Mouse (Mus musculus): ENCODE measurements at regions not wholly inside any gene's neighbourhood (a gene's known extent, or its start where the extent isn't known, plus 50 kb on each side); places are given as distances from the start of the nearest gene placed in this dataset.

DNA sequence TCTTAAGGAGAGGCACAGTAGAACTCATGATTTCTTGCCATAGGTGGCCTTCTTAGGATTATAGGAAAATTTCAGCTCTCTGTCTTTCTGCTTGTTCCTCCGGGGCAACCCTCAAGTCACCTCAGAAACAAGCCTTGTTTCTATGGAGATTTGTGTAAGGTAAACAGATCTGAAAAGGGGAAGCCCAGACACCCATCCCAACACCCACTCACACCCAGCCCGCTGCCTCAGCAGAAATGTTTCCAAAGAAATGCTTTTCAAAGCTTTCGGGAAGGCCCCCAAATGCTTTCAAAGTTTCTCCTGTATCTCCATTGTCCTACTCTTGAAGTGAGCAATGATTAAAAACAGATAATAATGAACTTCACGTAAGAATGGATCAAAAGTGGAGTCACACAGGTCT is 64.9 kb upstream of the Rbpj start:
- TF ChIP-seq POLR2A (IDR thresholded peaks at IDR 0.05; ENCODE audit: borderline replicate concordance, extremely low read depth, insufficient read depth, insufficient read length, poor library complexity, severe bottlenecking) (no peak), CTCF (IDR thresholded peaks at IDR 0.05; ENCODE audit: borderline replicate concordance, extremely low read depth, insufficient read depth, insufficient read length) (no peak)
